Mouse (Mus musculus) erythroblast, embryonic 14.5 days (primary cell): Measurements from ENCODE around the gene Nfkbie. TPM values are rescaled to one million over a fixed set of nuclear protein-coding genes. Genes with fewer than 3 reads are reported as not detected.

Experiments used
- H3K27me3 ChIP-seq: 2 replicates; pipeline ENCODE4 v1.6.1; 2012; ENCODE audit warnings: inconsistent platforms; ENCODE audit not compliant: control insufficient read depth
- H3K36me3 ChIP-seq: 2 replicates; pipeline ENCODE4 v1.6.1; 2012; ENCODE audit warnings: mild to moderate bottlenecking, inconsistent platforms; ENCODE audit not compliant: control insufficient read depth
- H3K4me1 ChIP-seq: 2 replicates; pipeline ENCODE4 v1.6.1; 2012; ENCODE audit warnings: inconsistent platforms; ENCODE audit not compliant: control insufficient read depth
- H3K4me3 ChIP-seq: replicated peaks from 2 replicates; pipeline ENCODE3; 2012; ENCODE audit warnings: moderate library complexity, mild to moderate bottlenecking, inconsistent platforms
- H3K9me3 ChIP-seq: 2 replicates; pipeline ENCODE4 v1.6.1; 2012; ENCODE audit warnings: low read length, inconsistent platforms, mixed read lengths; ENCODE audit not compliant: control insufficient read depth
- GATA1 ChIP-seq: IDR thresholded peaks from 2 replicates; pipeline ENCODE4 v1.6.1; 2012; ENCODE audit warnings: low read length, inconsistent platforms, mixed read lengths
- TAL1 ChIP-seq: IDR thresholded peaks from 3 replicates; pipeline ENCODE4 v1.6.1; 2012; ENCODE audit warnings: low read length, inconsistent platforms, mixed read lengths
- polyA plus RNA-seq: library from polyadenylated mRNA; stranded (reverse); fragments of >175 nt; gene quantifications from 2 replicates; pipeline ENCODE4 v1.2.3, GENCODE M21; 2012

Nfkbie gene
- polyA plus RNA-seq, 1 experiment, result 0.06 TPM

DNA sequence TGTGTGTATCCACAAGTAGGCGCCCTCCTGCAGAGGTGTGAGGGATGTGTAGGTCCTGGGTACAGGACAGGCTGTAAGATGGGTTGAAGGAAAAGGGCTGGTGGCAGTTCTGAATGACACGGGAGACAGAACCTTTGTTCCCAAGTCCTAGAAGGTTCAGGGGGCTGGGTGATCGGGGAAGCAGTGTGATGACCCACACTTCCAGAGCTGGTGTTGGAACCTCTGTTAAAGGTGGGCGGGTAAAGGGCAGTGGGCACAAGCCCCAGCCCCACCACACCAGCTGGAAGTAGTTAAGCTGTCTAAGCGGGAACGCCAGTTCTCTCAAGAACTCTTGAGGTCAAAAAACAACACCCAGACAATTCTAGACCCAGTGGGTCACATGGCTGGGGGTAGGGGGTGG lies 34.9 kb downstream of the Nfkbie start:
- peaks cover 89% of the 10 kb centered on the region for H3K36me3 ChIP-seq
- peak overlapping the region; percentile 16 for H3K4me3 ChIP-seq
- peaks cover 85% of the 10 kb centered on the region for H3K4me1 ChIP-seq
- no peak for TF ChIP-seq GATA1
- no peak for TF ChIP-seq TAL1
- H3K9me3 ChIP-seq, result peaks cover 16% of the 10 kb centered on the region
- no peaks in the 10 kb centered on the region; the same call in 1 of the 2 replicates for H3K27me3 ChIP-seq

DNA sequence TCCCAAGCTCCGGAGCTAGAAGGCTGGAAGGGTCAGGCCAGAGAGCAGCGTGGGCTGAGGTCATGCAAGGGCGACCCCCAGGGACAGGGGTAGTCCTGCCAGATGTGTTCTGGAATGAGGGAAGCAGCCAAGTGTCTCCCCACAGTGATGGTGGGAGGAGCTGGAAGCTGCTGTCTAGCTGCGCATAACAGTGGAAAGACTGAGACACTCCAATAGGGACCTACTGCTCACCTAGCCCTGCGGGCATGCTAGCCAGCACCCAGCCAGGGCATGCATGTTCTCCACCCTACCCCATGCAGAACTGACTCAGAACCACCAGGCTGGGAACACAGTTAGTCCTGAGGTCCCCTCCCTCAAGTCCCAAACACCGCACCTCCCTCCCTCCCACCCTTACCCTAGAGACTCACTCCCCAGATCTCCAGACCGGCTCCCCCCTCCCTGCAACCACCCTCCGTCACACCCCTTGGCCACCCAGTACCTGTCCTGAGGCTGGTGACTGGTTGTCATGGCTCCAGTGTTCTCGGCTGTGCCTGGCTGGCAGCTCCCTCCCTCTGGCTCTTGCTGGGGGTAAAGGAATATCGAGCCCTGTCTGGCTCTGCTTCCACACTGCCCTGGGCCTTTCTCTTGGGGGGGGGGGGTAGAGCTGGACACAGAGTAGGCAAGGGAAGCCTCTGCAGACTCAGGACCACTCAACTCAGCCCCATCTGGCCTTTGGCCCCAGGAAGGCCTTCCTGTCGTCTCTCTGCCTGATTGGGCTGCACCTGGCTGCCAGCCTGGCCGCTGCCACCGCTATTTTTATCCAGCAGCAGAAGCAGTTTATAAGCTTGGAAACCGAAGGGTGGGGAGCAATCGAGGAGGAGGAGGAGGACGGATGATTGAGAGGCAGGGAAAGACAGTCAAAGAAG lies 36.5 kb downstream of the Nfkbie start:
- Histone ChIP-seq H3K4me3 (peak overlapping the region; percentile 100), H3K36me3 (peaks cover 73% of the 10 kb centered on the region), H3K9me3 (peaks cover 9% of the 10 kb centered on the region), H3K4me1 (peaks cover 87% of the 10 kb centered on the region), H3K27me3 (no peaks in the 10 kb centered on the region; the same call in 1 of the 2 replicates)
- no peak for TF ChIP-seq TAL1
- no peak for TF ChIP-seq GATA1

DNA sequence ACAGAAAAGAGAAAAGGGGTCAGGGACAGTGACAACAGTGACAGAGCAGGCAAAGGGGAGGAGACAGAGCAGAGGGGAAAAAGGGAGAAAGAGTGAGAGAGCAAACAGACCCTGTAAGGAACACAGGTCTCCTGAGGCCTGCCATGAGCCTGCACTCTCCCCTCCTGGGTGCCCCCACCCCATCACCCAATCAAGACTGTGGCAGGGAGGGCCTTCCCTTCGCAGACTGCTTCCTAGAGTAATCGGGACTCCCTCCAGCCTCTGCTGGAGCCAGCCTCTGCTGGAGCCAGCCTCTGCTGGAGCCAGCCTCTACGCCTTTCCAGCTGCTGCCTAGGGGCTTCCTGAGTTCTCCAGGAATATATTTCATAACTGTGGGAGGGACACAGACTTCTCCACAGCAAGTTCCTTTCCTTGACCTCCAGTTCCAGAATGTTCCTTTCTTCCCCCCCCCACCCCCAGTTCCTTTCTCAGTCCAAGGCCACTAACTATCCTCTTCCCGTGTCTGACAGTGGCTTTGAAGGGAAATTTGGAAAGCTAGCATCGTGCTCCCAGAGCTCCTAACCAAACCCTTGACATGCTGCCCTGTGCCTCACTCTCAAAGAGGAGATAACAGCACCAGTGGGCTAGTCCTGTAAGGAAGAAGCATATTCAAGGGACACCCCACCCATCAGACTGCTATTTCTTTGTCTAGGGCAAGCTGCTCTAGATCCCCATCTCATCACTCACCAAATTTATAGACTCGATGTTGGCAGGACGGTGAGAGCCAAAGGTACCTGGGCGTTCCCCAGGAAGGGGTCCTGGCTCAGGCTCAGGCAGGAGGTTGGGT lies 37.3 kb downstream of the Nfkbie start:
- H3K4me1 ChIP-seq, result peaks cover 90% of the 10 kb centered on the region
- H3K9me3 ChIP-seq, result peaks cover 6% of the 10 kb centered on the region; the same call in 1 of the 2 replicates
- no peaks in the 10 kb centered on the region; the same call in 1 of the 2 replicates for H3K27me3 ChIP-seq
- peak overlapping the region; percentile 100 for H3K4me3 ChIP-seq
- TF ChIP-seq TAL1 (no peak), GATA1 (no peak)
- H3K36me3 ChIP-seq, result peaks cover 64% of the 10 kb centered on the region

GRCm38 (mm10) chr17:45593479-45593878 lies 38.0 kb downstream of the Nfkbie start:
- peak overlapping the region; percentile 100 for H3K4me3 ChIP-seq
- peaks cover 95% of the 10 kb centered on the region for H3K4me1 ChIP-seq
- peaks cover 4% of the 10 kb centered on the region; the same call in 1 of the 2 replicates for H3K9me3 ChIP-seq
- TF ChIP-seq GATA1, result peak; percentile 92
- TF ChIP-seq TAL1, result peak; percentile 83
- no peaks in the 10 kb centered on the region; the same call in 1 of the 2 replicates for H3K27me3 ChIP-seq
- H3K36me3 ChIP-seq, result peaks cover 58% of the 10 kb centered on the region

DNA sequence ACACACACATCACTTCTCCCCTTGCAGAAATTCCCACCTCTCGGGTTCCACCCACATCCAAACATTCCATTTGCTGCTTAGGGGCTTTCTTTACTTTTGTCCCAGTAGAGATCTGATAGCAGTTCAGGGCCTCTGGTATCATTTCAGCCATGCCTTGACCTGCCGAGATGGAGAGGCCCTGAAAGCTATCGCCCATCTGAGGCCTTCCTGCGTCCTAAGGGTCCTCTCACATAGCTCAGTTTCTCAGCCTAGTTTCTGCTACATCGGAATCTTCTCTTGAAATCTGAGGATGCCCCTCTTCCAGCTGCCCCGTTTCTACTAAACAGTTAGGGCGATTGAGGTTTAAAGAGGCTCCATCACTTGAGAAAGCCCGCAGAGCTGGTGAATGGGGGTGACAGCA lies 38.7 kb downstream of the Nfkbie start:
- peaks cover 51% of the 10 kb centered on the region for H3K36me3 ChIP-seq
- H3K4me1 ChIP-seq, result peaks cover 94% of the 10 kb centered on the region
- H3K27me3 ChIP-seq, result no peaks in the 10 kb centered on the region; the same call in 1 of the 2 replicates
- TF ChIP-seq TAL1, result no peak
- TF ChIP-seq GATA1, result peak; percentile 57
- H3K4me3 ChIP-seq, result peak overlapping the region; percentile 100
- H3K9me3 ChIP-seq, result 0 out of 2 replicates have a peak, but pooled peaks cover under 1% of the 10 kb centered on the region

- TF ChIP-seq TAL1, result no peak
- TF ChIP-seq GATA1, result no peak
- peaks cover 42% of the 10 kb centered on the region for H3K36me3 ChIP-seq
- H3K4me3 ChIP-seq, result peak overlapping the region; percentile 100
- no peaks in the 10 kb centered on the region for H3K9me3 ChIP-seq
- no peaks in the 10 kb centered on the region for H3K27me3 ChIP-seq
- H3K4me1 ChIP-seq, result peaks cover 94% of the 10 kb centered on the region
Observed at GRCm38 (mm10) chr17:45594881-45595735, 39.6 kb downstream of the Nfkbie start.

DNA sequence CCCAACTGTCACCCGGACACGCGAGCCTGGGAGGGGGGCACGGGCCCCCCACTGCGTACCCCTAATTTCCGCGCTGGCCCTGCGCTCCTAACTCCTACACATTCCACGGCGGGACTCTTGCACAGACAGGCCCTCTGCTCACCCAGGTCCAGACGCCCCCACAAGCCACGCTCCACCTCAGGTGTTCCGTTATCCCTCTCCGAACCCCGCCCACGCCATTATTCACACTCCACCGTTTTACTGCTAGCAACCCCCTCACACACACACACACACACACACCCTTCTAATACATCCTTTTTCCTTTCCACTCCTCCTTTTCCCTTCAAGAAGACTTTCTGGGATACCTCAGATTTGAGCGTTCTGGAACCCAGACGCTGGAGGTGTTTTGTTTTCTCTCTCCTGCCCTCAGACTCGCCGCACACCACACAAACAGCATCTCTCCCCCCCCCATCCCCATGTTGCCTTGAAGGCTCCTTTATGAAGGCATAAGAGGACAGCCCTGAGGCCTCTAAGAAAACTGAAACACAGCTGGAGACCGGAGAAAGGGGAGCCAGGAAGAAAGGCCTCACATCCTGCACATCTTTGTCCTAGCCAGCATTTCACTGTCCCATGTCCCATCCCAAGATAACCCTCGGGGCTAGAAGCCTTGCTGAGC lies 40.4 kb downstream of the Nfkbie start:
- TF ChIP-seq TAL1, result no peak
- TF ChIP-seq GATA1, result no peak
- no peaks in the 10 kb centered on the region for H3K27me3 ChIP-seq
- H3K9me3 ChIP-seq, result no peaks in the 10 kb centered on the region
- H3K4me3 ChIP-seq, result peak overlapping the region; percentile 100
- H3K36me3 ChIP-seq, result peaks cover 34% of the 10 kb centered on the region
- H3K4me1 ChIP-seq, result peaks cover 94% of the 10 kb centered on the region
